Mouse (Mus musculus): ENCODE measurements at regions not wholly inside any gene's neighbourhood (a gene's known extent, or its start where the extent isn't known, plus 50 kb on each side); places are given as distances from the start of the nearest gene placed in this dataset.
A peak's percentile ranks its signal among the peaks of the same experiment; 100 is the strongest.

DNA sequence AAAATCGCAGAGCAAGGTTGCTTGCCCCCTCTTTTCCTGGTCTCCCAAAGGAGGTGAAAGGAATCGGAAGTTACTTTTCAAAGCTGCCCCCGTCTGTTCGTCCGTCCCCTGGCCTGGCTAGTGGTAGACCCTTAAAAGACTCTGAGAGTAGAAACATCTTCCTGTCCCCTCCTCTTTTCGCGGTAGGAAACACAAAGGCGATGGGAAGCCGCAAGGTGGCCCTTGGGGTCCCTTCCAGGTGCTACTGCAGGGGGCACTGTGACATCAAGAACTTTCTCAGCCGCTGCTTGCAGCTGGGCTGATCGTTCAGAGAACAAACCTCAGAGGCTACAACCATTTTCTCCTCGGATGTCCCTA lies 316.8 kb downstream of the Med13l start:
- TF ChIP-seq CTCF (IDR thresholded peaks at IDR 0.05) = peak; percentile 70
- TF ChIP-seq EP300 (IDR thresholded peaks at IDR 0.05) = no peak

Data from lung, postnatal 0 days (tissue).